Mouse (Mus musculus) intestine, postnatal 0 days (tissue): Measurements from ENCODE around the gene Pth2r. TPM values are rescaled to one million over a fixed set of nuclear protein-coding genes. Genes with fewer than 3 reads are reported as not detected.

Experiments used
- ATAC-seq: fragments of 200-750 bp; cut with Nextera tagmentation; 2 replicates; pipeline ENCODE4 v1.8.0; 2017; ENCODE audit warnings: mild to moderate bottlenecking, moderate TSS enrichment, moderate library complexity
- H3K27ac ChIP-seq: fragments of 300-500 bp; sonication (generic); 2 replicates; pipeline ENCODE4 v1.5.1; 2014; ENCODE audit warnings: mild to moderate bottlenecking, low read depth, low read length, moderate library complexity
- H3K27me3 ChIP-seq: fragments of 300-500 bp; sonication (generic); replicated peaks from 2 replicates; pipeline ENCODE4 v1.6.1; 2014; ENCODE audit warnings: low read length, mixed read lengths; ENCODE audit not compliant: control insufficient read depth, insufficient read depth
- H3K36me3 ChIP-seq: fragments of 300-500 bp; sonication (generic); 2 replicates; pipeline ENCODE4 v1.6.1; 2014; ENCODE audit warnings: mild to moderate bottlenecking, moderate library complexity; ENCODE audit not compliant: control insufficient read depth, insufficient read depth
- H3K4me1 ChIP-seq: fragments of 300-500 bp; sonication (generic); replicated peaks from 2 replicates; pipeline ENCODE4 v1.6.1; 2014; ENCODE audit warnings: antibody characterized with exemption, low read length, mixed read lengths; ENCODE audit not compliant: control insufficient read depth, insufficient read depth
- H3K4me2 ChIP-seq: fragments of 300-500 bp; sonication (generic); replicated peaks from 2 replicates; pipeline ENCODE4 v1.6.1; 2014; ENCODE audit warnings: low read depth, mild to moderate bottlenecking, moderate library complexity
- H3K4me3 ChIP-seq: fragments of 300-500 bp; sonication (generic); 2 replicates; pipeline ENCODE4 v1.5.1; 2014; ENCODE audit warnings: low read depth, low read length
- H3K9ac ChIP-seq: fragments of 300-500 bp; sonication (generic); 2 replicates; pipeline ENCODE4 v1.6.1; 2014; ENCODE audit warnings: mild to moderate bottlenecking, low read depth, low read length
- H3K9me3 ChIP-seq: fragments of 300-500 bp; sonication (generic); 2 replicates; pipeline ENCODE4 v1.6.1; 2016; ENCODE audit warnings: mixed run types; ENCODE audit not compliant: control insufficient read depth
- CTCF ChIP-seq: sonication (generic); IDR thresholded peaks from 2 replicates; pipeline ENCODE4 v1.5.1; 2016; ENCODE audit warnings: low read depth, mild to moderate bottlenecking, control low read depth, antibody characterized with exemption, moderate library complexity
- WGBS: fragments of 180-500 bp; shearing (Covaris S2); extraction: QIAGEN DNeasy Blood & Tissue Kit; methylation state at CpG from one replicate; pipeline ENCODE4 v1.1.7; 2014; 5-methylcytosine and 5-hydroxymethylcytosine counted together
- polyA plus RNA-seq: library from polyadenylated mRNA; unstranded; fragments of >200 nt; fragmentation: Nextera tagmentation; extraction: Ambion mirVana; gene quantifications from 2 replicates; pipeline ENCODE4 v1.2.1, GENCODE M21; 2015

The Pth2r gene
- polyA plus RNA-seq, 1 experiment from 2014 or later, result not detected

- Histone ChIP-seq H3K9ac (no peak overlapping the region), H3K4me2 (no peak overlapping the region), H3K36me3 (no peaks in the 10 kb centered on the region), H3K4me1 (no peaks in the 10 kb centered on the region), H3K27ac (no peak overlapping the region), H3K27me3 (no peaks in the 10 kb centered on the region), H3K4me3 (no peak overlapping the region), H3K9me3 (no peaks in the 10 kb centered on the region)
- no peak for TF ChIP-seq CTCF
- 69% methylated on average over 2 of the region's 2 CpGs for WGBS
- peak; percentile 80 for ATAC-seq
These were observed 55.9 kb downstream of the Pth2r start for GRCm38 (mm10) chr1:65337768-65338167.

- Histone ChIP-seq H3K4me1 (no peaks in the 10 kb centered on the region), H3K4me3 (no peak overlapping the region), H3K27ac (no peak overlapping the region), H3K36me3 (no peaks in the 10 kb centered on the region), H3K27me3 (no peaks in the 10 kb centered on the region), H3K9ac (no peak overlapping the region), H3K4me2 (no peak overlapping the region), H3K9me3 (no peaks in the 10 kb centered on the region)
- no peak for ATAC-seq
- TF ChIP-seq CTCF, result no peak
- WGBS, result 60% methylated on average over 2 of the region's 2 CpGs
These were observed 58.4 kb downstream of the Pth2r start for GRCm38 (mm10) chr1:65340240-65340639.

GRCm38 (mm10) chr1:65352979-65353378, 71.1 kb downstream of the Pth2r start:
- H3K36me3 ChIP-seq, result no peaks in the 10 kb centered on the region
- no peaks in the 10 kb centered on the region for H3K9me3 ChIP-seq
- no peaks in the 10 kb centered on the region for H3K4me1 ChIP-seq
- H3K27ac ChIP-seq, result no peak overlapping the region
- no peak for TF ChIP-seq CTCF
- H3K4me2 ChIP-seq, result no peak overlapping the region
- no peak overlapping the region for H3K4me3 ChIP-seq
- no peaks in the 10 kb centered on the region for H3K27me3 ChIP-seq
- ATAC-seq, result no peak
- H3K9ac ChIP-seq, result no peak overlapping the region
- 65% methylated on average over 2 of the region's 2 CpGs for WGBS

- Histone ChIP-seq H3K4me3 (no peak overlapping the region), H3K9ac (no peak overlapping the region), H3K9me3 (no peaks in the 10 kb centered on the region), H3K36me3 (no peaks in the 10 kb centered on the region), H3K4me1 (no peaks in the 10 kb centered on the region), H3K4me2 (no peak overlapping the region), H3K27ac (no peak overlapping the region), H3K27me3 (no peaks in the 10 kb centered on the region)
- no peak for TF ChIP-seq CTCF
- no peak for ATAC-seq
These were observed 72.3 kb downstream of the Pth2r start for GRCm38 (mm10) chr1:65354153-65354552.

GRCm38 (mm10) chr1:65388328-65388727, 106.5 kb downstream of the Pth2r start:
- Histone ChIP-seq H3K4me2 (no peak overlapping the region), H3K27ac (no peak overlapping the region), H3K4me3 (no peak overlapping the region), H3K36me3 (no peaks in the 10 kb centered on the region), H3K27me3 (no peaks in the 10 kb centered on the region; the same call in 1 of the 2 replicates), H3K9ac (no peak overlapping the region), H3K4me1 (no peaks in the 10 kb centered on the region), H3K9me3 (no peaks in the 10 kb centered on the region)
- peak; percentile 71 for TF ChIP-seq CTCF
- no peak for ATAC-seq
- 32% methylated on average over 15 of the region's 15 CpGs for WGBS

- Histone ChIP-seq H3K9ac (no peak overlapping the region), H3K9me3 (no peaks in the 10 kb centered on the region), H3K4me1 (no peaks in the 10 kb centered on the region), H3K36me3 (no peaks in the 10 kb centered on the region), H3K27me3 (no peaks in the 10 kb centered on the region; the same call in 1 of the 2 replicates), H3K4me3 (no peak overlapping the region), H3K27ac (no peak overlapping the region), H3K4me2 (no peak overlapping the region)
- WGBS, result 93% methylated on average over 15 of the region's 15 CpGs
- TF ChIP-seq CTCF, result no peak
- ATAC-seq, result no peak
These were observed 107.8 kb downstream of the Pth2r start for GRCm38 (mm10) chr1:65389621-65390020.

DNA sequence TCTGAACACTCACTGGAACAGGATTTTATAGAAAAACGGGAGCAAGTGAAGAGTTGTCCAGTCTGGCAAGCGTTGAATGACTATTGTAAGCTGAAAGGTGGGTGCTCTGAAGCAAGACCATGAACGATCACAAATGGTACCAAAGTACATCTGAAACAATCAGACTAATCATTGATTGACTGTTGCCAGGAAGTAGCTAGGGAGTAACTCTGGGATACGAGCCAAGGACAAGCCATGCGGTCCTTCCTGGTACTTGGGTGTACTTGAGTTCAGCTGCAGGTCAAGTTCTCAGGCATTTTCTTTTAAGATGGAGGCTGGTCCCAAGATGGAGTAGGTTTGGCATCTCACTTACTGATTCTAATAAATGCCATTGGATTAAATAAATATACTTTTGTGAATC, 125.6 kb downstream of the Pth2r start:
- Histone ChIP-seq H3K4me2 (no peak overlapping the region), H3K36me3 (no peaks in the 10 kb centered on the region), H3K4me1 (no peaks in the 10 kb centered on the region), H3K27me3 (no peaks in the 10 kb centered on the region), H3K27ac (no peak overlapping the region), H3K4me3 (no peak overlapping the region), H3K9me3 (no peaks in the 10 kb centered on the region), H3K9ac (no peak overlapping the region)
- WGBS, result 55% methylated on average over 5 of the region's 5 CpGs
- ATAC-seq, result no peak
- no peak for TF ChIP-seq CTCF
